Mouse (Mus musculus) cerebellum, postnatal 10 days (tissue): Measurements from ENCODE around the gene Olfr868.
A peak's percentile ranks its signal among the peaks of the same experiment; 100 is the strongest.

Experiments used
- DNase-seq, 2 experiments: peaks; one replicate each; pipeline ENCODE4 v3.0.0; 2021; ENCODE audit warnings: mixed read lengths in 2 of 2

Olfr868 gene

GRCm38 (mm10) chr9:20098326-20098725, at the start of gene Olfr868:
Gene Olfr868 (plus strand): TSS chr9:20098626.
- no peak for DNase-seq

- no peak for DNase-seq
Measured at GRCm38 (mm10) chr9:20057462-20057861, 41.0 kb upstream of the Olfr868 start, which contains the start of gene Olfr867. Gene Olfr867 (minus strand): TSS chr9:20057562.

GRCm38 (mm10) chr9:20070236-20070635, 28.2 kb upstream of the Olfr868 start:
- DNase-seq, result no peak

DNA sequence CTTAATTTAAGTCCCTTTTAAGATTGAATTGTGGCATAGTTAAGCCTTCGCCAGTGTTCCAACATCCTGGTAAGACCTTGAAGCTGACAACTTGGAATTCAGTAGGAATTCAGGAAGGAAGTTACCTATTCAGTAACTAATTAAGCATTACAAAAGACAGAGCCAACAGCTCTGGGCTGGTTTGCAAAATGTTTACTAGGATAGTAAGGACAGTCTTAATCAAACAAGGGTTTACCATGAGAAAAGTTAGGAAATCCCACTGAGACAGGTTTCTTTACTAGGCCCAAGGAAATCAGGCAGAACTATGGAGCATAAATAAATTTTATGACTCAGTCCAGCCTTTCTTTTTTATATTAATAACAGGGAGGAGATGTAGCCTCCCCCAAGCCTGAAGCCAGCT, 27.1 kb upstream of the Olfr868 start:
- DNase-seq, result no peak

- peak; percentile 1 to 15 for DNase-seq
Measured at GRCm38 (mm10) chr9:20073523-20074177, 24.8 kb upstream of the Olfr868 start.

DNA sequence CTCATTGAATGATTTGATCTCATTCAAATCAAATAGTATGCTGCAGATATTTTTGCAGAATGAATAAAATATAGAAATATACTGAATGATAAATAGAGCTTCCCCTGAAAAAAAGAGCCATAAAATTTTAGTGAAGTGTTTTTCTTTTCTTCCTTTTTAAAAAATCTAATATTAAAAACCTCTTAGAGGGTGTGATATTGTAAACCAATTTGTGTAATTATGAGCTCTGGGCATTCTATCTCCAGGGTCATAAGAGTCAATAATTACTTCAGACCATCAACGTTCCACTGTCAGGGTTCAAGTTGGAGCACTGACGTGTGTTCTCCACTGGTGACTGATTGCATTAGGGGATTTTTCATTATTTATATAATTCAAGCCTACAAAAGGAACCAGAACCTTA, 30.3 kb downstream of the Olfr868 start, which contains the start of gene Olfr869:
Gene Olfr869 (plus strand): TSS at position 301 of the 400 bp plus-strand sequence.
- DNase-seq, result no peak

GRCm38 (mm10) chr9:20149706-20150105, 51.3 kb downstream of the Olfr868 start:
- DNase-seq, result no peak
